Mouse (Mus musculus) lung, adult 2 months (tissue): ENCODE results near the gene Ppp4c. TPM values are rescaled to one million over a fixed set of nuclear protein-coding genes. Genes with fewer than 3 reads are reported as not detected.

Experiments
- DNase-seq: peaks from one replicate; pipeline ENCODE4 v3.0.0; 2022
- H3K4me1 ChIP-seq: fragments of 200-500 bp; 2 replicates; pipeline ENCODE4 v1.6.1; 2011; ENCODE audit warnings: low read length; ENCODE audit not compliant: control insufficient read depth, insufficient read depth
- H3K4me3 ChIP-seq: fragments of 200-500 bp; replicated peaks from 2 replicates; pipeline ENCODE3; 2011; ENCODE audit warnings: low read depth, mild to moderate bottlenecking, control low read depth, low read length; ENCODE audit errors: extremely low read depth
- CTCF ChIP-seq: fragments of 200-500 bp; IDR thresholded peaks from 2 replicates; pipeline ENCODE4 v1.5.1; 2011; ENCODE audit warnings: mild to moderate bottlenecking, low read length, control low read depth; ENCODE audit not compliant: insufficient read depth
- POLR2A ChIP-seq: fragments of 200-500 bp; IDR thresholded peaks from 2 replicates; pipeline ENCODE4 v1.6.1; 2011; ENCODE audit warnings: low read depth, mild to moderate bottlenecking, control low read depth, low read length, borderline replicate concordance; ENCODE audit errors: extremely low read depth
- WGBS: fragments of 180-500 bp; shearing (Covaris S2); methylation state at CpG from one replicate; pipeline ENCODE4 v1.1.7; 2018; 5-methylcytosine and 5-hydroxymethylcytosine counted together
- polyA plus RNA-seq: library from polyadenylated mRNA; depleted of rRNA; stranded (reverse); fragments of >200 nt; gene quantifications from 2 replicates; pipeline ENCODE4 v1.2.3, GENCODE M21; 2012

Gene Ppp4c
- polyA plus RNA-seq, 1 experiment: 156 TPM

GRCm38 (mm10) chr7:126803751-126804150 is 11.5 kb upstream of the Ppp4c start:
- DNase-seq: no peak
- H3K4me1 ChIP-seq: 0 out of 2 replicates have a peak, but pooled peaks cover 3% of the 10 kb centered on the region
- TF ChIP-seq POLR2A (no peak), CTCF (no peak)
- H3K4me3 ChIP-seq: no peak overlapping the region

DNA sequence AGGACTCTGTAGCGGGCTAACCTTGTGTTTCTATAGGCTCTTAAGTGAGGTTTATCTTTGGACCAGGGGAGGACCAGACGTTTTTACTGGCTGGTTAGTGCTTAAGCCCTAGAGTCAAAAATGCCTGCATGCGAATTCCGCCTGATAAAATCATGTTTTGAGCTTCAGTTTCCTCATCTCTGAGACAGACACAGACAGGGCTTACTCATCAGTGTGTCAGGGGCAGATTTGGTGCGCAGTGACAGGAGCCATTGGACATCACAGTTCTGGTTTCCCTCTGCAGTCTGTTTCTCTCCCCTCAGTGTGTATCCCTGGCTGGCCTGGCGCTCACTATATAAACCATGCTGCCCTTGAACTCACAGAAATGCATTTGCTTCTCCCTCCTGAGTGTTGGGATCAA is 10.9 kb upstream of the Ppp4c start:
- Histone ChIP-seq H3K4me1 (0 out of 2 replicates have a peak, but pooled peaks cover 3% of the 10 kb centered on the region), H3K4me3 (no peak overlapping the region)
- 84% methylated on average over 6 of the region's 6 CpGs for WGBS
- no peak for TF ChIP-seq POLR2A
- no peak for TF ChIP-seq CTCF
- no peak for DNase-seq

GRCm38 (mm10) chr7:126802134-126802889 is 10.0 kb upstream of the Ppp4c start:
- TF ChIP-seq CTCF (no peak), POLR2A (no peak)
- DNase-seq: no peak
- H3K4me1 ChIP-seq: peaks cover 8% of the 10 kb centered on the region
- 79% methylated on average over 11 of the region's 11 CpGs for WGBS
- H3K4me3 ChIP-seq: no peak overlapping the region

DNA sequence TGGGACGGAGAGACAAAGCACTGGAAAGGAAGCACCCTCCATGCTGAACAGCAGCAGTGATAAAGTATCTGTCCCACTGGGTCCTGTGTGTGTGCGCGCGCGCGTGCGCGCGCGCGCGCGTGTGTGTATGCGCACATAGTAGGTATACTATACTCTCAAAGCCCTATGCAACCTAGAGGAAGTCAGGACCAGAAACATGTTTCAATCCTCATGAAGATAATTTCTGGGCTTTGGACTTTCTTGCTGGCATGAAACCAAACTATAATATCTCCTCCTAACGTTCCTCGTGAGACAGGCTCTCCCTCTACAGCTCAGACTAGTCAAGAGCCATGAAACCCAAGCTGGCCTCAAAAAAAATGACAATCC is 8.7 kb upstream of the Ppp4c start:
- TF ChIP-seq CTCF (no peak), POLR2A (no peak)
- DNase-seq: no peak
- WGBS: 91% methylated on average over 16 of the region's 16 CpGs
- H3K4me1 ChIP-seq: peaks cover 10% of the 10 kb centered on the region
- no peak overlapping the region for H3K4me3 ChIP-seq

DNA sequence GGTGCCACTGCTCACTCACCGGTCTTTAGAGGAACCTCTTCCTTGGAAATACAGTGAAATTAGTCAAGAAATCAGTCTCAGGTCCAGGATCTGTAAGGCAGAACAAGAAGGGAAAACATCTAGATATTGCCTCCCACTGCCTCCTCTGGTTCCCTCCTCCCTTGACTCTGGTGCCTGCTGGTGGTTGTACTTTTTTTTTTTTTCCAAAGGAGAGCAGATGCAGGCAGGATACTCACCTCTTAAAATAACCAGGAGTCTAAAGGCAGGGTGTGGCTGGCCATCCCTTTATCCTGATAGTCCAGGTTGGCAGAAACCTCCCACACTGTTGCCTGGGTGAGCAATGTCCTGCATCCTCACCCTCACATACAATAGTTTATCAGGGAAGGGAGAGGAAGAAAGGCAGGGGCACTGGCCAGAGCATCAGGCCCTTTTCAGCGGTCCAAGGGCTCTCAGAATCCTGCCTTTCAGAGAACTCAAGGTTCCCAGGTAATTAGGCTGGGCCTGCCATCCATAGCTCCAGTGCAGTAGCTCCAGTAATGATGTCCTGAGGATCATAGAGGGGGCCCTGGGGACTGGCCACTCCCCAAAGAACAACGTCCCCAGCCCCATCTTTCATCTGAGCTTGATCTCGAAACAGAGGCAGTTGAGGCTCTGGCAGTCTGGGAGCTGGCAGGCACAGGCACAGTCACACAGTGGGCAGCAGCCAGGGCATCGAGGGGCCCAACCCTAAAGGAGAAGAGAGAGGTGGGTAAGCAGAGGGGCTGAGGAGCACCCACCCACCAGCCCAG is 8.2 kb upstream of the Ppp4c start:
- WGBS: 71% methylated on average over 5 of the region's 5 CpGs
- no peak for DNase-seq
- TF ChIP-seq POLR2A (no peak), CTCF (no peak)
- Histone ChIP-seq H3K4me1 (peaks cover 10% of the 10 kb centered on the region), H3K4me3 (peak overlapping the region; percentile 65)

DNA sequence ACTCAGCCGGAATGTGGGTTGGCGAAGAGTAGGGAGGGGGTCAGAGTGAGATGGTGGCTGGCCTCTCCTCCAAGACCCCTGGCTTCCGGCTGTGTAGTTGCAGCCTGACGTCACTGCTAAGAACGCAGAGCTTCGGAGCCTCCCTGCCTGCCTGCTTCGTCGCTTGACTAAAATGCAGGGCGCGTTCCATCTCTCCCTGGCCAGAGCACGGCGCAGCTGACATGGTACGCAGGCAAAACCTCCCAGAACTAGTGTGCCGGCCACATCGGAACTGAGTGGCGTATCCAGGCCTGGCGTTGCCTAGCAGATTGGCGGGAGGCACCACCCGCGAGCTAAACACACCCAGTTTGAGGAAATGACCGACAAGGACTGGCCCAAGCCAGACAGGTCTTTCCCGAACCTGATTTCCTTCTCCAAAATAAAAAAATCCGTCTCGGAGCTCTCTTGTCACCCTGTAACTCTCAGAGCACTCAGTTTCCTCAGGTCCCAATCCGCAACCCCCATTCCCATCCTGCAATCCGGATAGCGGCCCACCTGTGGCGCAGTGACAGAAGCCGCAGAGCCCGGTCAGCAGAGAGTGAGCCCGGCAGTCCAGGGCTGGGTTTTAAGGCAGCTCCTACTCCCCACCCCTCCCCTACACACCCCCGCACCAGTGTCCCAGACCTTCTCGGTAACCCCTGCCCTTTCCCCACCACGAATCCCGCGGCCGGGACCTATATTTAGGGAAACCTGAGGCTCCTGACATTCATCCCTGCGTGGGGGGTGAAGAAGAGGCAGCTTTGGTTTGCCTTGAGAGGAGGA is 7.4 kb upstream of the Ppp4c start:
- Histone ChIP-seq H3K4me1 (peaks cover 10% of the 10 kb centered on the region), H3K4me3 (peak overlapping the region; percentile 65)
- TF ChIP-seq CTCF (peak; percentile 47), POLR2A (peak; percentile 98)
- DNase-seq: peak; percentile 86
- WGBS: 2% methylated on average over 38 of the region's 38 CpGs

DNA sequence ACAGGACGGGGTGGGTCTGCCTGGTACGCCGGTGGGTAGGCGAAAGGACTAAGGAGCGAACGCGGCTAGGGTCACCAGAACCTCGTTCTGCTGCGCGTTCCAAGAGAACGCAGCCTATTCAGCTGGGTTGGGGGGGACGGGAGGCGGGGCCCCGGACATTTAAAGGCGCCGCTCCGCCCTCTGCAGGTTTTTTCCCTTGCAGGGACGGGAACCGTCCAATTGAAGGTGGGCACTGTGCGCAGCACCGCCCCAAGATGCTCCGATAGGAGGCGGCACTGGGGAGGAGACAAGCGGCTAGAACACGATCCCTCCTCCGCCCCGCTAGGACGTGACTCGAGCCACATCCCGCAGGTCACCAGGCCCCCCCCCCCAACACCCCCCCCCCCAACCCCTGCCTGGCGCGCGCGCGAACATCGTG is 6.8 kb upstream of the Ppp4c start:
- peak; percentile 93 for DNase-seq
- under 1% methylated on average over 30 of the region's 36 CpGs for WGBS
- H3K4me3 ChIP-seq: peak overlapping the region; percentile 100
- peaks cover 10% of the 10 kb centered on the region for H3K4me1 ChIP-seq
- TF ChIP-seq CTCF: no peak
- TF ChIP-seq POLR2A: peak; percentile 99

- under 1% methylated on average over 40 of the region's 40 CpGs for WGBS
- TF ChIP-seq CTCF (no peak), POLR2A (no peak)
- no peak for DNase-seq
- Histone ChIP-seq H3K4me3 (peak overlapping the region; percentile 100), H3K4me1 (peaks cover 10% of the 10 kb centered on the region)
Observed at GRCm38 (mm10) chr7:126798127-126799049, 6.1 kb upstream of the Ppp4c start.

DNA sequence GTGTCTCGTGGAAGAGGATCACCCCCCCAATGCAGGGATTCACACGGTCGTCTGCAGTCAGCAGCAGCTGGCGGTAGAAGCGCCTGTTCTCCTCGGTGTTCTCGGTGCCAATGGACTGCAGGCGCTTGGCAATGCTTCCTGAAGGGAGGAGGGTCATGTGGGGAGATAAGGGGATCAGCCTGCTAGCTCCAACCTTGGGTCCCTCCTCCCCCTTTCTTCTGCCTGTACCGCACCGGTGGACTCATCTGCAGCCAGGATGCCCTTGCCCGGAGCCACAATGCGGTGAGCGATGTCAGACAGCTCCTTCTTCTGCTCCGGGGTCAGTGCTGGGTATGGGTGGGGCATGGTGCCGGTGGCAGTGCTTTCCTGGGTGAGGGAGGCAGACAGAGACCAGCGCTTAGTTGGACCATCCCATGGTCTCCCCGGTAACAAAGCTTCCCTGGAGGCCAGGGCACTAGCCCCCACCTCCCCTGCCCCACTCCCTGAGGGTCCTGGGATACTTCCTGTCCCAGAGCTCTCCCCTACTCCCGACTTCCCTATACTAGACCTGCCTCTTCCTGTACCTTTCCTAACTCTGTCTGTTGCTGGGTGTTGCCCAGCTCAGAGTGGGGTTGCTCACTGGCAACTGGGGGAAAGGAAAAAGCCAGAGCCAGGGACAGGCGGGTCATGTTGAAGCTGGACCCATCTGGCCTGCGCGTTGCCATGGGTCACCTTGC is 5.3 kb upstream of the Ppp4c start, which contains the start of gene Fam57b:
Fam57b (plus strand) TSS at position 258 of the 716 bp plus-strand sequence.
- peak within 1 kb of the TSS; percentile 100 for H3K4me3 ChIP-seq
- WGBS: 11% methylated on average over 21 of the region's 21 CpGs
- DNase-seq: peak; percentile 35

More for the DNA sequence above, 5.3 kb upstream of the Ppp4c start, which contains the start of gene Fam57b:
- TF ChIP-seq POLR2A (no peak), CTCF (no peak)
- H3K4me1 ChIP-seq: peaks cover 10% of the 10 kb centered on the region
